Mouse (Mus musculus): ENCODE data around the gene Kank3. TPM values are rescaled to one million over a fixed set of nuclear protein-coding genes. Genes with fewer than 3 reads are reported as not detected.

Gene Kank3
- polyA plus RNA-seq, 1 experiment from 2014 or later, result 54.2 TPM

DNA sequence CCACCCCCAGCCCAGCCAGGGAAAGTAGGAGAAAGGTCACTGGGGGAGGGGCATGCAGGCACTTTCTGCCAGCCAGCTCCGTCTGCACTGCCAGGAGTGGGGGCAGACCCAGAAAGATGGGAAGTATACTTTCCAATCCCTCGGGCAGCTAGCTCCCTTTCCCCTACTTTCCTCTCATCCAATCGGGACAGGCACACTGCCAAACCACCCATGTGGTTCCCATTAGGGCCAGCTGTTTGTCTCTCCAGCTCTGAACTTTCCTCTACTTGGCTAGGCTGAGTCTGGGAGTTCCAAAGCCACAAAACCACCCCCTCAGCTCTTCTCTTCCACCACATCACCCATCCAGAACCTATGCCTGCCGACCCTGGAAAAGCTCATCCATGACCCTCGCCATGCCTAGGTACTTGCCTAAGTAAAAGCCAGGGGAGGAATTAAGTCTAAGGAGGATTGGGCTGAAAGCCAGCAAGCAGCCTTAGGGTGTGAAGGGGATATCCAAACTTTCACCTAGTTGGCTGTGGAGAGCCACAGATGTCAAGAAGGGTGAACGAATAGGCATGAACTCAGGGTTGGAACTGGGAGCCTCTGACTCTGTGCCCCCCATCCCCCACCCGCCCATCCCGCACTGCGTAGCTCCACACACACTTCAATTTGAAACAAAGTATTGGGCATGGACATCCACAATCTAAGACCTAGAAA, 30.9 kb upstream of the Kank3 start:
- H3K9me3 ChIP-seq (ENCODE audit: control insufficient read depth, low read length), result no peaks in the 10 kb centered on the region
- H3K27me3 ChIP-seq (ENCODE audit: control insufficient read depth, insufficient read depth, low read length), result no peaks in the 10 kb centered on the region
- peak overlapping the region; percentile 58 for H3K9ac ChIP-seq (ENCODE audit: low read length)
- H3K36me3 ChIP-seq (ENCODE audit: control insufficient read depth, insufficient read depth, low read length), result peaks cover 32% of the 10 kb centered on the region
- ATAC-seq (ENCODE audit: insufficient number of reproducible peaks, insufficient read depth, low FRiP score, low read depth), result peak; percentile 83
- peak overlapping the region; percentile 80 for H3K4me2 ChIP-seq (ENCODE audit: low read length)
- 38% methylated on average over 9 of the region's 9 CpGs for WGBS
- H3K27ac ChIP-seq (replicated peaks in 1 of 2; ENCODE audit: control insufficient read depth in 1 of 2, insufficient read depth in 1 of 2, low read depth in 2 of 2, low read length in 2 of 2), result peak overlapping the region; percentile 84 to 89
- peaks cover 42 to 59% of the 10 kb centered on the region in 2 experiments for H3K4me1 ChIP-seq (ENCODE audit: control insufficient read depth in 2 of 2, insufficient read depth in 2 of 2, low read length in 2 of 2)
- peak overlapping the region; percentile 14 to 39; a peak in 3 of 4 replicates for H3K4me3 ChIP-seq (ENCODE audit: control insufficient read depth in 1 of 2, insufficient read depth in 1 of 2, low read depth in 1 of 2, low read length in 2 of 2)

DNA sequence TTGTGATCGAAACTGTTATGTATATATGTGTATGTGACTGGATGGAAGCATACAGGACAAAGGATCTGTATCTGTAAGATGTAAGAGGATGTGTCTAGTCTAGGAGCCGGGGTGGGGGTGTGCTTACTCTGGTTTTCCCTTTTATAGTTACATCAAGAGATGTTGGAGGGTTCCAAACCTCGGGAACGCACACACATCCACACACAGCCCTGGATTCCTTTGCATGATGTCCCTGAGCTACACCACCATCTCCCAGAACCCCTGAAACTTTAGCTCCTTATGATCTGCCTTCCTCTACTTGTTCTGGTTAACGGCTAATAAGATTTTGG, 30.4 kb upstream of the Kank3 start:
- Histone ChIP-seq H3K27me3 (ENCODE audit: control insufficient read depth, insufficient read depth, low read length) (no peaks in the 10 kb centered on the region), H3K36me3 (ENCODE audit: control insufficient read depth, insufficient read depth, low read length) (peaks cover 30% of the 10 kb centered on the region), H3K4me1 (ENCODE audit: control insufficient read depth in 2 of 2, insufficient read depth in 2 of 2, low read length in 2 of 2) (peaks cover 42 to 59% of the 10 kb centered on the region in 2 experiments), H3K9ac (ENCODE audit: low read length) (no peak overlapping the region), H3K4me3 (ENCODE audit: control insufficient read depth in 1 of 2, insufficient read depth in 1 of 2, low read depth in 1 of 2, low read length in 2 of 2) (peak overlapping the region in 1 of 2 experiments; percentile 39; a peak in 2 of 4 replicates), H3K27ac (replicated peaks in 1 of 2; ENCODE audit: control insufficient read depth in 1 of 2, insufficient read depth in 1 of 2, low read depth in 2 of 2, low read length in 2 of 2) (peak overlapping the region in 1 of 2 experiments; percentile 84; a peak in 3 of 4 replicates), H3K9me3 (ENCODE audit: control insufficient read depth, low read length) (no peaks in the 10 kb centered on the region), H3K4me2 (ENCODE audit: low read length) (peak overlapping the region; percentile 80)
- WGBS, result 91% methylated on average over 5 of the region's 5 CpGs
- ATAC-seq (ENCODE audit: insufficient number of reproducible peaks, insufficient read depth, low FRiP score, low read depth), result no peak

DNA sequence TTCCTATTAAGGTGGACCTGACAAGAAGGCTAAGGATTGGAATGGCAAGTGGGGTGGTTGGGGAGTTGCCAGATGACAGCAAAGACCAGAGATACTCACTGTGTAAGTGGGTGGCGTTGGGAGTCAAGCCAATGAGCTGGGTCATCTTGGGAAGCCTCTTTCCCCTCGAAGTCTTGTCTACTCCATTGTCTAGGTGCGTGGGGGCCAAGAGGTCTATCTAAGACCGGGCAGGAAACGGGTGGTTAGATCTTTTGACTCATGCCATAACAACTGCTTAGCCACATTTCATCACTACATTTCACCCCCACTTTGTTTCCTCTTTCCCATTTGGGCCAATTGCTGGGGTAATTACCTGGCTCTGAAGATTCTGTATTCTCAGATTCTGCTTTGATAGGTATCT, 29.9 kb upstream of the Kank3 start:
- peaks cover 42 to 59% of the 10 kb centered on the region in 2 experiments for H3K4me1 ChIP-seq (ENCODE audit: control insufficient read depth in 2 of 2, insufficient read depth in 2 of 2, low read length in 2 of 2)

DNA sequence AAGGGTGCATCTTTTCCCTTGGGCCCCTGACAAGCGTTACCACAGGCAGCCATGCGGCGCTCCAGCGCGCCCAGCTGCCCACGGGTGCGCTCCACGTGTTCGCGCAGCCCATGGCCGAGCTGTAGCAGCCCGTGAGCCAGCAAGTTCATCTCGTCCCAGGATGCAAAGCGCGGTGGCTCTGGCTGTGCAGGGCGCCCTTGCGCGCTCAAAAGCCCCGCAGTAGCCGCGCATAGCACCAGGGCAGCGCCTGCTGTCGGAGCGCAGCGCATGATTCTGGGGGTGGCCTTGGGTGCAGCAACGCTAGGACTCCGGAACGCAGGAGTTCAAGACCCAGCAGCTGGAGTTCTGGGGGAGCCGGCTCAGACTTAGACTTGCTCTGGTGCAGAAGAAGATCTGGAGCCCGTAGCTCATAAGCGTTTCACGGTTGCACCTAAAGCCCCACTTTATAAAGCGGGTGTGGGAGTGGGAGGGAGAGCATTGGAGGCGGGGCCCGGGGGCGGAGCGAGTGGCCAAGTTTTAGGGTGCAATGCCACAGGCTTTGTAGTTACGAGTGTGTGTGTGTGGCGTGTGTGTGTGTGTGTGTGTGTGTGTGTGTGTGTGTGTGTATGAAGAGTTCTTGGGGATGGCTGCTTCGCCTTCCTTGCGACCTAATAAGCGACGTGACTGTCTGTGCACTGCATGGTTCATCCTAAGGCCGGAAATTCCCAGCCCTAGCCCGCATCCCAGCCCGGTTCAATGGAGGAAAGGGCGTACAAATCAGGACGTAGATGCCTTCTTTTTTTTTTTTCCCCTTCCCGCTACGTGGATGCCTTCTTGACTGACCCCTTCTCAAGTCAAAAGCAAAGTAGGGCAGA, 29.0 kb upstream of the Kank3 start, which contains the start of gene Angptl4:
Gene Angptl4, minus strand, starts transcription at position 707 of the 854 bp plus-strand sequence.
- ATAC-seq (ENCODE audit: insufficient number of reproducible peaks, insufficient read depth, low FRiP score, low read depth), result peak; percentile 42; the same call in 1 of the 2 replicates
- Histone ChIP-seq H3K27me3 (ENCODE audit: control insufficient read depth, insufficient read depth, low read length) (no peaks in the 10 kb centered on the region), H3K9me3 (ENCODE audit: control insufficient read depth, low read length) (no peaks in the 10 kb centered on the region), H3K36me3 (ENCODE audit: control insufficient read depth, insufficient read depth, low read length) (peaks cover 16% of the 10 kb centered on the region), H3K9ac (ENCODE audit: low read length) (peak within 1 kb of the TSS; percentile 65), H3K4me1 (ENCODE audit: control insufficient read depth in 2 of 2, insufficient read depth in 2 of 2, low read length in 2 of 2) (peaks cover 42 to 59% of the 10 kb centered on the region in 2 experiments), H3K27ac (replicated peaks in 1 of 2; ENCODE audit: control insufficient read depth in 1 of 2, insufficient read depth in 1 of 2, low read depth in 2 of 2, low read length in 2 of 2) (peak within 1 kb of the TSS; percentile 71 to 84), H3K4me3 (ENCODE audit: control insufficient read depth in 1 of 2, insufficient read depth in 1 of 2, low read depth in 1 of 2, low read length in 2 of 2) (peak within 1 kb of the TSS; percentile 39 to 49), H3K4me2 (ENCODE audit: low read length) (peak within 1 kb of the TSS; percentile 80)
- WGBS, result 2% methylated on average over 50 of the region's 50 CpGs

More for the DNA sequence above, 29.9 kb upstream of the Kank3 start:
- Histone ChIP-seq H3K4me3 (ENCODE audit: control insufficient read depth in 1 of 2, insufficient read depth in 1 of 2, low read depth in 1 of 2, low read length in 2 of 2) (peak overlapping the region in 1 of 2 experiments; percentile 39; a peak in 3 of 4 replicates), H3K27ac (replicated peaks in 1 of 2; ENCODE audit: control insufficient read depth in 1 of 2, insufficient read depth in 1 of 2, low read depth in 2 of 2, low read length in 2 of 2) (peak overlapping the region in 1 of 2 experiments; percentile 84; a peak in 3 of 4 replicates), H3K36me3 (ENCODE audit: control insufficient read depth, insufficient read depth, low read length) (peaks cover 25% of the 10 kb centered on the region), H3K9me3 (ENCODE audit: control insufficient read depth, low read length) (no peaks in the 10 kb centered on the region), H3K9ac (ENCODE audit: low read length) (peak overlapping the region; percentile 65; the same call in 1 of the 2 replicates), H3K4me2 (ENCODE audit: low read length) (peak overlapping the region; percentile 80), H3K27me3 (ENCODE audit: control insufficient read depth, insufficient read depth, low read length) (no peaks in the 10 kb centered on the region)
- 80% methylated on average over 5 of the region's 5 CpGs for WGBS
- ATAC-seq (ENCODE audit: insufficient number of reproducible peaks, insufficient read depth, low FRiP score, low read depth), result no peak

DNA sequence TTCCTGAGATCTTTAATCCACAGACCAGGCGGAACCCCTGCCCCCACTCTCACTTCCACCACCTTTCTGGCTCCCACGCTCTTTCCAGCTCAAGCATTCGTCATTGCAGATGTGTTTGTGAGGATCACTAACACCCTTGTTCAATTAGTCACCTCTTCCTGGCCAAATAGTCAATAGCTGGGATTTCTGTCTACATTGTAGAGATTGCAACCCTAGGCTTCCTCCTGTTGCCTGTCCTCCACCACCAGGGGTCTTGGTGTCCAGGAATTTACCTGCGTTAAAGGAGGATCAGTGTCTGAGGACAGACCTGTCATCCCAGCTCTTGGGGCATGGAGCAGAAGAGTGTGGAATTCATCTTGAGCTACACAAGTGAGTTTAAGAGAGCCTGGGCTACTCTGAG, 28.3 kb upstream of the Kank3 start:
- Histone ChIP-seq H3K4me1 (ENCODE audit: control insufficient read depth in 2 of 2, insufficient read depth in 2 of 2, low read length in 2 of 2) (peaks cover 42 to 59% of the 10 kb centered on the region in 2 experiments), H3K9me3 (ENCODE audit: control insufficient read depth, low read length) (no peaks in the 10 kb centered on the region), H3K4me3 (ENCODE audit: control insufficient read depth in 1 of 2, insufficient read depth in 1 of 2, low read depth in 1 of 2, low read length in 2 of 2) (peak overlapping the region; percentile 39 to 49; a peak in 3 of 4 replicates), H3K4me2 (ENCODE audit: low read length) (peak overlapping the region; percentile 80), H3K27me3 (ENCODE audit: control insufficient read depth, insufficient read depth, low read length) (no peaks in the 10 kb centered on the region), H3K36me3 (ENCODE audit: control insufficient read depth, insufficient read depth, low read length) (peaks cover 9% of the 10 kb centered on the region), H3K27ac (replicated peaks in 1 of 2; ENCODE audit: control insufficient read depth in 1 of 2, insufficient read depth in 1 of 2, low read depth in 2 of 2, low read length in 2 of 2) (peak overlapping the region; percentile 71 to 84; a peak in 2 of 4 replicates), H3K9ac (ENCODE audit: low read length) (peak overlapping the region; percentile 65)
- no peak for ATAC-seq (ENCODE audit: insufficient number of reproducible peaks, insufficient read depth, low FRiP score, low read depth)
- WGBS, result 42% methylated on average over 4 of the region's 4 CpGs

DNA sequence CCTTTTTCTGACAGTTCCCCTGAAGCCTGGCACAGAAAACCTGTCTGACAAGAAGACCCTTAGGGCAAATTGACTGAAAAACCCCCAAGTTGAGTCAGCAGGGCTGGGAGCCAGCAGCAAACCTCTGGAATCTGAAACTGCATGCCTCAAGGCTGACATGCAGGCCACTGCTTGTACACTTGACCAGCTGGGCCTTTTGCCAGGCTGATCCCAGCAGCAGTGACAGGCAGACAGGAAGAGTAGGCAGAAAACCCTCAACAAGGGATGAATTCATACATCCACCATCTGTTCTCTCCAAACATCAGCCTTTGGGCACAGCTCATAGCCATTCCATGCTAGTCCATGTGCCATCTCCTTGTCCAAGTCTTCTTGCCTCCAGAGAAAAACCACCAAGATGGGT, 26.9 kb upstream of the Kank3 start:
- Histone ChIP-seq H3K9ac (ENCODE audit: low read length) (no peak overlapping the region), H3K27ac (replicated peaks in 1 of 2; ENCODE audit: control insufficient read depth in 1 of 2, insufficient read depth in 1 of 2, low read depth in 2 of 2, low read length in 2 of 2) (peak overlapping the region; percentile 21 to 34; a peak in 1 of 4 replicates), H3K4me1 (ENCODE audit: control insufficient read depth in 2 of 2, insufficient read depth in 2 of 2, low read length in 2 of 2) (peaks cover 41 to 57% of the 10 kb centered on the region in 2 experiments), H3K4me2 (ENCODE audit: low read length) (no peak overlapping the region), H3K9me3 (ENCODE audit: control insufficient read depth, low read length) (no peaks in the 10 kb centered on the region), H3K36me3 (ENCODE audit: control insufficient read depth, insufficient read depth, low read length) (no peaks in the 10 kb centered on the region), H3K4me3 (ENCODE audit: control insufficient read depth in 1 of 2, insufficient read depth in 1 of 2, low read depth in 1 of 2, low read length in 2 of 2) (no peak overlapping the region), H3K27me3 (ENCODE audit: control insufficient read depth, insufficient read depth, low read length) (no peaks in the 10 kb centered on the region)
- ATAC-seq (ENCODE audit: insufficient number of reproducible peaks, insufficient read depth, low FRiP score, low read depth), result no peak

DNA sequence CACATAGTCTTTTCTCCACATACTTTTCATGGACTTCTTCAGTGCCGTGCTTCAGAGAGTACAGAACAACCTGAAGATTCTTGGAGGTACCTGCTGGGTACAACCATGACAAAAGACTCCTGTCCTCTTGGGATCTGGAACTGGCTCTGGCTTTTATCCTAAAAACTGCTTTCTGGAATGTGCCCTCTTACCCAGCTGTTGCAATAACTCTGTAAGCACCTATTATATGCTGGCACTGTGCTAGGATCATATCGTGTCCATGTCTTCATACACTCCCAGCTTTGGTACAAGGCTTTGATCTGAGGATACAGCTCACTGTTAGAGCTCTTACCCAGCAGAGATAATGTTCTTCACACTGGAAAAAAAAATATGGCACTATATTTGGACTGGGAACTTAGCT, 25.4 kb upstream of the Kank3 start:
- Histone ChIP-seq H3K9ac (ENCODE audit: low read length) (no peak overlapping the region), H3K27ac (replicated peaks in 1 of 2; ENCODE audit: control insufficient read depth in 1 of 2, insufficient read depth in 1 of 2, low read depth in 2 of 2, low read length in 2 of 2) (no peak overlapping the region), H3K9me3 (ENCODE audit: control insufficient read depth, low read length) (no peaks in the 10 kb centered on the region), H3K36me3 (ENCODE audit: control insufficient read depth, insufficient read depth, low read length) (no peaks in the 10 kb centered on the region), H3K4me3 (ENCODE audit: control insufficient read depth in 1 of 2, insufficient read depth in 1 of 2, low read depth in 1 of 2, low read length in 2 of 2) (no peak overlapping the region), H3K4me2 (ENCODE audit: low read length) (no peak overlapping the region), H3K4me1 (ENCODE audit: control insufficient read depth in 2 of 2, insufficient read depth in 2 of 2, low read length in 2 of 2) (peaks cover 32 to 47% of the 10 kb centered on the region in 2 experiments), H3K27me3 (ENCODE audit: control insufficient read depth, insufficient read depth, low read length) (no peaks in the 10 kb centered on the region)
- WGBS, result 58% methylated on average over 2 of the region's 2 CpGs
- no peak for ATAC-seq (ENCODE audit: insufficient number of reproducible peaks, insufficient read depth, low FRiP score, low read depth)
